Mouse (Mus musculus) CD8-positive naive resting alpha-beta T cell, adult 2 months (primary cell): ENCODE measurements around the gene Gm16451.
"Not testable (repeated sequence)": the region's sequence is repeated elsewhere in the genome, so short reads cannot be mapped to it uniquely, and the experiment has no call there.

Experiments used
- DNase-seq, 2 experiments: peaks; one replicate each; pipeline ENCODE4 v3.0.0; 2022; ENCODE audit warnings: low read depth in 2 of 2, low spot score in 2 of 2

Gm16451 gene

GRCm38 (mm10) chr7:22118145-22118544, at the start of gene Gm16451:
TSS of gene Gm16451 (minus strand) at chr7:22118245.
- DNase-seq, result not testable (repeated sequence)

GRCm38 (mm10) chr7:22163935-22164334, 45.9 kb upstream of the Gm16451 start, which contains the start of gene Vmn1r142:
TSS of gene Vmn1r142 (minus strand) at chr7:22164035.
- DNase-seq, result not testable (repeated sequence)

GRCm38 (mm10) chr7:22134641-22135040, 16.6 kb upstream of the Gm16451 start, which contains the start of gene Gm10666:
TSS of gene Gm10666 (minus strand) at chr7:22134741.
- not testable (repeated sequence) for DNase-seq

DNA sequence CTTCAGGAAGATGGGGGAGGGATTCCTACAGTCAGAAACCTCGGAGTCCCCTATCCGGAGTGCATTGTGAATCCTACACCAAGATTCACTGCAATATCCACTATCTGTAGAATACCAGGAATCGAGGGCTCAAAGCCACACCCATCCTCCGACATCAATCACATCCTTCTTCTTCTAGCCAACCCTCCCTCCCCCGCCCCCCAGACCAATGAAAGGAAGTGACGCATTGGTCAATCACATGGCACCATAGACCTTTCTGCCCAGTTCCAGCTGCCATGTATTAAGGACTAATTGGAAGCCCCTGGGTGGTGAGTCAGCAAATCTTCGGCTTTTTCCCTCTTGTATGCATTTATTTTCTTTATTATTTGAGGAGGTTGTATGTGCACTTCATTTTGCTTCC, 49.3 kb downstream of the Gm16451 start, which contains the start of gene Vmn1r139:
TSS of gene Vmn1r139 (plus strand) at position 301 of the 400 bp plus-strand sequence.
- not testable (repeated sequence) for DNase-seq
